Mouse (Mus musculus) neural tube, embryonic 12.5 days (tissue): ENCODE results near the gene Tmem177. TPM values are rescaled to one million over a fixed set of nuclear protein-coding genes. Genes with fewer than 3 reads are reported as not detected.

Source experiments
- ATAC-seq: fragments of 200-750 bp; cut with Nextera tagmentation; 2 replicates; pipeline ENCODE4 v1.8.0; 2017; ENCODE audit warnings: low read depth, mild to moderate bottlenecking, moderate TSS enrichment, moderate library complexity; ENCODE audit not compliant: low FRiP score
- H3K27ac ChIP-seq: fragments of 300-500 bp; sonication (generic); 2 replicates; pipeline ENCODE4 v1.5.1; 2016
- H3K27me3 ChIP-seq: fragments of 300-500 bp; sonication (generic); replicated peaks from 2 replicates; pipeline ENCODE4 v1.6.1; 2016; ENCODE audit warnings: mild to moderate bottlenecking
- H3K36me3 ChIP-seq: fragments of 300-500 bp; sonication (generic); 2 replicates; pipeline ENCODE4 v1.6.1; 2016; ENCODE audit warnings: mild to moderate bottlenecking
- H3K4me1 ChIP-seq: fragments of 300-500 bp; sonication (generic); 2 replicates; pipeline ENCODE4 v1.6.1; 2016
- H3K4me2 ChIP-seq: fragments of 300-500 bp; sonication (generic); replicated peaks from 2 replicates; pipeline ENCODE4 v1.6.1; 2016; ENCODE audit warnings: mild to moderate bottlenecking
- H3K4me3 ChIP-seq: fragments of 300-500 bp; sonication (generic); 2 replicates; pipeline ENCODE4 v1.5.1; 2016
- H3K9ac ChIP-seq: fragments of 300-500 bp; sonication (generic); 2 replicates; pipeline ENCODE4 v1.6.1; 2016; ENCODE audit warnings: mild to moderate bottlenecking
- H3K9me3 ChIP-seq: fragments of 300-500 bp; sonication (generic); 2 replicates; pipeline ENCODE4 v1.6.1; 2016; ENCODE audit warnings: mild to moderate bottlenecking
- WGBS: fragments of 180-500 bp; shearing (Covaris S2); methylation state at CpG from one replicate; pipeline ENCODE4 v1.1.7; 2016; 5-methylcytosine and 5-hydroxymethylcytosine counted together
- polyA plus RNA-seq: library from polyadenylated mRNA; unstranded; fragments of >200 nt; fragmentation: Nextera tagmentation; extraction: Ambion mirVana; gene quantifications from 2 replicates; pipeline ENCODE4 v1.2.1, GENCODE M21; 2016

Gene Tmem177
- 8.4 and 8.5 TPM in 2 replicates for polyA plus RNA-seq

DNA sequence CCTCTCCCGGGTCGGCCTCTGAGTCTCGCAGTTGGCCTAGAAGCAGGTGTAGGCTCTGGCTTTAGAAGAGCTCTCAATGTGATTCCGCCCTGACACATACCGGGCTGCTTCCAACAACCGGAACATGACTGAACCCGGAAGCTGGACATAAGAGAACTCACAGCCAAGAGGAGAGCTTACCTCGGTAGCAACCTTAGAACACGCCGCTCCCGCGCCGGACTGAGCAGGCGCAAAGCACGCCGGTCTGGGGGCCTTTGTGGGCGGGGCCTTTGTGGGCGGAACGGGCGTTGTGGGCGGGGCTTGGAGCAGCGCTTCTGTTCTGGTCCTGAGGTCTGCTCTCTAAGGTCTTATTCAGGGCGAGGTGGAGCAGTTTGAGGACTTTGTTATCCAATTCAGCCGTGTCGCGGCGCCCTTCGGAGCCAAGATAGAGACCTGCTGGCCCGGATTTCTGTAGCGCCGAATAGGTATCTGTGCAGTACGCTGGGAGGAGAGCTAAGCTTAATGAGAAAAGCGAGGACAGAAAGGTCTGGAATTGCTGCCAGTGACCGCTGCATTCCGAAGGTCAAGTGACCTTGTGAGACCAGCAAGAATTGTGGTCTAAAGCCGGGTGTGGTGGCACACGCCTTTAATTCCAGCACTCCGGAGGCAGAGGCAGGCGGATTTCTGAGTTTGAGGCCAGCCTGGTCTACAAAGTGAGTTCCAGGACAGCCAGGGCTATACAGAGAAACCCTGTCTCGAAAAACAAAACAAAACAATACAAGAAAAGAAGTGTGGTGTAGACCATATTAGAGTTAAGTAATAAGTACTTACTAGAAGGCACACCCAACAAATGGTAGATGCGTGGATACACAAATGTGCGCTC, at the start of gene Tmem177:
TSS of gene Tmem177 (minus strand) at position 256 of the 862 bp plus-strand sequence.
- WGBS = 12% methylated on average over 42 of the region's 42 CpGs
- peak; percentile 98 for ATAC-seq
- H3K9ac ChIP-seq = peak within 1 kb of the TSS; percentile 43; the same call in 1 of the 2 replicates
- no peak within 1 kb of the TSS for H3K27ac ChIP-seq
- H3K4me1 ChIP-seq = peaks cover 6% of the 10 kb centered on the region
- peaks cover 16% of the 10 kb centered on the region for H3K36me3 ChIP-seq
- no peaks in the 10 kb centered on the region for H3K9me3 ChIP-seq
- H3K4me3 ChIP-seq = peak within 1 kb of the TSS; percentile 46
- H3K4me2 ChIP-seq = peak within 1 kb of the TSS; percentile 59
- H3K27me3 ChIP-seq = no peaks in the 10 kb centered on the region

DNA sequence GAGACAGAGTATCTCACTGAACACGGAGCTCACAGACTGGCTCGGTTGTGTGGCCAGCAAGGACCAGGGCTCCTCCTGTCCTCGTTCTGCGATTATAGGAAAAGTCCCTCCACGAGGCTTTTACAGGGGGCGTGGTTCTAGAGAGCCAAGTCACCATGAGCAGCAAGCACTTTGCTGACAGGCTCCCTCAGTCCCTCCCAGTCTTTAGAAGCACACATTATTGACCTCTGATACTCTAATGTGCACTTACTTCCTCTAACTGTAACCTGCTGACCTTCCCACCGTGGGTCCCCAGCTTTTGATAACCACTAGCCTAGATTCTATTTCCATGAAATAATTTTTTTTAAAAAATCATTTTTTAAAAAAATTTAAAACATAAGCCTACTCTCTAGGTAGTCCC, 46.9 kb upstream of the Tmem177 start:
- WGBS = 64% methylated on average over 7 of the region's 7 CpGs
- Histone ChIP-seq H3K27me3 (no peaks in the 10 kb centered on the region), H3K27ac (no peak overlapping the region), H3K4me3 (no peak overlapping the region), H3K4me2 (no peak overlapping the region), H3K9ac (no peak overlapping the region), H3K4me1 (no peaks in the 10 kb centered on the region), H3K36me3 (no peaks in the 10 kb centered on the region), H3K9me3 (no peaks in the 10 kb centered on the region)
- ATAC-seq = no peak

DNA sequence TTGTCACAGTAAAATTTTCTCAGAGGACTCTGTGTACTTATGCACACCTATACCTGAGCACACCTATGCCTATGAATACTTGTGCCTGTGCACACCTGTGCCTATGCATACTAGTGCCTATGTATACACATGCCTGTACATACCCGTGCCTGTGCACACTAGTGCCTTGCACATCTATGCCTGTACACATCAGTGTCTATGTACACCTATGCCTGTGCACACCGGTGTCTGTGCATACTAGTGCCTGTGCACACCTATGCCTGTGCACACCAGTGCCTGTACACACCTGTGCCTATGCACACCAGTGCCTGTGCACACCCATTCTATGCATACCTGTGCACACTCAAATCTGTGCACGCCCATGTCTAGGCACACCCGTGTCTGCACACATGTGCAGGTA, 46.5 kb upstream of the Tmem177 start:
- Histone ChIP-seq H3K4me2 (no peak overlapping the region), H3K4me3 (no peak overlapping the region), H3K27ac (no peak overlapping the region), H3K4me1 (no peaks in the 10 kb centered on the region), H3K9me3 (no peaks in the 10 kb centered on the region), H3K36me3 (no peaks in the 10 kb centered on the region), H3K27me3 (no peaks in the 10 kb centered on the region), H3K9ac (no peak overlapping the region)
- ATAC-seq = no peak
- 89% methylated on average over 4 of the region's 4 CpGs for WGBS

DNA sequence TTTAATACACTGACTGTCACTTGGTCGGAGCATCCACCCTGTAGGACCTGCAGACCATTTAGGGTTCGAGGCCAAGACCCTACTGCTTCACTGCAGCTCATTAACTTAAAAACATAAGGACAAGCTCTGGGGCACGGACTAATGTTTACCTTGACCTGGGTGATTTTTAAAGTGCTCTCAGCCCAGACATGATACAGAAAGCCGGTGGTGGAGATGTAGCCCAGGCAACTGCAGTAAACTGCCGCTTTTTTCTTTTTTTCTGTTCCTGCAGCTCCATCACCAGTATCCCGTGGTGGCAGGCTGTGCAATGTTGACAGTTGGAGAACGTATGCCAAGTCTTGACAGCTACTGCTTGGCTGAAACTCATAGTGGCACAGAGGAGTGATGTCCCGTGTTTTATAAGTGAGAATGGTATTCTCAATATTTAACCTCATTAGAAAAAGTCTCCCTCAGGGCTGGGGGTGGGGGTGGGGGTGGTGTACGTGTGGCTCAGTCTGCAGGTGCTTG, 44.8 kb upstream of the Tmem177 start:
- no peak overlapping the region for H3K4me2 ChIP-seq
- no peak overlapping the region for H3K9ac ChIP-seq
- H3K27me3 ChIP-seq = no peaks in the 10 kb centered on the region
- ATAC-seq = no peak
- no peaks in the 10 kb centered on the region for H3K36me3 ChIP-seq
- whole genome bisulfite sequencing = 74% methylated on average over 9 of the region's 9 CpGs
- H3K4me3 ChIP-seq = no peak overlapping the region
- H3K4me1 ChIP-seq = no peaks in the 10 kb centered on the region
- H3K9me3 ChIP-seq = no peaks in the 10 kb centered on the region
- no peak overlapping the region for H3K27ac ChIP-seq

DNA sequence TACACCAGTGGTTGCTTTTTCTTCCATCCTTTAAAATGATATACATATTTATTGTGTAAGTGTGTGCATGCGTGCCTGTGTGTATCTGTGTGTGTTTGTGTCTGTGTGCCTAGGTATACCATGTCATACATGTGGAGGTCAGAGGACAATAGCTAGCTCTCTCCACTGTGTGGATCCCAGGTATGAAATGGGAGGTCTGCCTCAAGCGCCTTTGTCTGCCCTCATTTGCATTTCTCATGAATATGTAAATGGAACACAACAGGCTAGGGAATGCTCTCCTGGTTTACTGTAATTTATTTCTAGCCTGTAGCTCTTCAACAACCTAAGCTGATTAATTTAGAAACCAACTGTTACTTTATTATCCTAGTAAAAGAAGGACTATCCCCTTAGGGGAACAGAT, 41.7 kb upstream of the Tmem177 start:
- H3K27me3 ChIP-seq = no peaks in the 10 kb centered on the region
- no peaks in the 10 kb centered on the region for H3K4me1 ChIP-seq
- peak; percentile 58; the same call in 1 of the 2 replicates for ATAC-seq
- no peak overlapping the region for H3K9ac ChIP-seq
- no peaks in the 10 kb centered on the region for H3K36me3 ChIP-seq
- 60% methylated on average over 2 of the region's 2 CpGs for WGBS
- no peaks in the 10 kb centered on the region for H3K9me3 ChIP-seq
- H3K4me2 ChIP-seq = no peak overlapping the region
- no peak overlapping the region for H3K27ac ChIP-seq
- H3K4me3 ChIP-seq = no peak overlapping the region

DNA sequence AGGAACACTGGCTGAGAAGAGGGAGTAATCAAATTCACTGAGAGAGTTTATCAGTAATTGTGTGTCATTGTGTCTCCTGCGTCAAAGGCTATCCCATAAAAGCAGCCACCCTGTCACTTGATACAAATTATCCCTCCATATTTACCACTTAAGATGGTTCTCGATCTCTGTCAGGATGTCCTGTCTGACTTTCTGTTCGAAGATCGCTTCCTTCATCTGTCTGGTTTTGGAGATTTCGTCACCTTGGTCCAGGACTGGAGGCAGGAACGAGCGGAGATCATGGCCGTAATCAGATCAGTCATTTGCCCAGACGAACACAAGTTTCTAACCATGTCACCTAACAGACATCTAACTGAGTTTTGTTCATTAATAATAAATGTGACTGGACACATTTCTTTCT, 40.4 kb upstream of the Tmem177 start:
- no peak overlapping the region for H3K4me3 ChIP-seq
- no peaks in the 10 kb centered on the region for H3K9me3 ChIP-seq
- ATAC-seq = no peak
- H3K4me1 ChIP-seq = no peaks in the 10 kb centered on the region
- no peak overlapping the region for H3K4me2 ChIP-seq
- no peak overlapping the region for H3K9ac ChIP-seq
- H3K27me3 ChIP-seq = no peaks in the 10 kb centered on the region
- H3K36me3 ChIP-seq = no peaks in the 10 kb centered on the region
- H3K27ac ChIP-seq = no peak overlapping the region
- 87% methylated on average over 9 of the region's 9 CpGs for WGBS

DNA sequence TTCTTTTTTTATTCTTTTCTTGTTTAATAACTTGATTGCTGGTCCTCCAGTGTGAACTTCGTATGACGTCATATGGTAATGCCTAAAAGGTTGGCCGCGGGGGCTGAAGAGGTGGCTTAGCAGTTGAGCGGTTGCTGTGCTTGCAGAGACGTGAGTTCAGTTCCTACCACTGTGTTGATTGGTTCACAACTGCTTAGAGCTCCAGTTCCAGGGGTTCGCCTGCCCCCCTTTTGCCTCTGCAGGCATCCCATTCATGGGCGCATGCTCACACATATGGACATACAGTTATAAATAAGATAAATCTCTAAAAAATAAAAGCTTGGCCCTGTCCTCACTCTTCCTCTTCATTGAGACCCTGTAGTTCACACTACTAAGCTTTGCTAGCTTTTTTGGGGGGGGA, 37.1 kb upstream of the Tmem177 start:
- Histone ChIP-seq H3K4me2 (no peak overlapping the region), H3K9ac (no peak overlapping the region), H3K4me1 (no peaks in the 10 kb centered on the region), H3K36me3 (no peaks in the 10 kb centered on the region), H3K9me3 (no peaks in the 10 kb centered on the region), H3K4me3 (no peak overlapping the region), H3K27ac (no peak overlapping the region), H3K27me3 (no peaks in the 10 kb centered on the region)
- ATAC-seq = no peak
- WGBS = 95% methylated on average over 8 of the region's 8 CpGs

DNA sequence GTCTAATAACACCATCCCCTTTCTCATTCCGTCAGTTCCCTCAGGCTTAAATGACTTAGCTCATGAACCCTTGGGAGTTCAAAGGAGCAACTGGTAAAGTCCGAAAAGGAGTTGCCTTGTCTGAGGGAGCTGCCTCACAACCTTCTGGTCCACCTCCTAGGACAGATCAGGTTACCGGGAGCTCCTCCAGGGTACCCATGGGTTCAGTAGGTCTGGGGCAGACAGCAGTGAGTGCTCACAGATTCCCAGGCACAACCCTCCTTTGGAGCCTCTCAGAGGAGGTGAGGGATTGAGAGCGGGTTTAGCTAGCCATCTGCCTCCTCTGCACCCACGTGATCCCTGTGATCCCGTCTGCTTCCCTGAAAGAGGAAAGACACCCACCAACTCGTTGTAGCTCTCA, 23.9 kb upstream of the Tmem177 start:
- no peak for ATAC-seq
- Histone ChIP-seq H3K4me3 (no peak overlapping the region), H3K4me1 (no peaks in the 10 kb centered on the region), H3K9ac (no peak overlapping the region), H3K27me3 (no peaks in the 10 kb centered on the region), H3K9me3 (no peaks in the 10 kb centered on the region), H3K4me2 (no peak overlapping the region), H3K36me3 (no peaks in the 10 kb centered on the region), H3K27ac (no peak overlapping the region)
- WGBS = 37% methylated on average over 7 of the region's 7 CpGs

DNA sequence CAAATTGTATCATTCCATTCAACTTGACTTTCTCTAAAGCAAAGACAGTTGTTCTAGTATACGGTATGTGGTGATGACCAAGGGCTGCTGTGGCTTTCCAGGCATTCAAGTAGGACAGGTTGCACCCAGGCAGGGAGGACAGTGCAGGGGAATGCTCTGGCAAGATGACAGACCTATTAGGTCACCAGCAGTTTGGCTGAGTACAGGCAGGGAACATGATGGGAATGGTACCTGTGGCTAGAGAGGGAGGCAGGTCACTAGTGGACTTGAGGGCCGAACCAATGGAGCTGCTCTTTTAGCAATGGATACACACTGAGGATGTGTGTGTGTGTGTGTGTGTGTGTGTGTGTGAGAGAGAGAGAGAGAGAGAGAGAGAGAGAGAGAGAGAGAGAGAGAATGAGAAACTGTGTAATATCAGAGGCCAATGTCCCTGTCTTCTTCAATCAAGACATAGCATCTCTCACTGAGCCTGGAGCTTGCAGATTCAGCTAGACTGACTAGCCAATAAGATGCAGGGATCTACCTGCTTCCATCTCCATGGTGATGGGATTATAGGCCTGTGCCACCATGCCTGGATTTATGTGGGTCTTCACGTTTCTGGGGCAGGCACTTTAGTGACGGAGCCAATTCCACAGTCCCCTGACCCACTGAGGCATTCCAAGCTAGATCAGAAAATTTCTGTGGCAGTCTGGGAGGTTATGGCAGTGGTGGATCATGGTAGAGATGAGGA, 18.6 kb upstream of the Tmem177 start:
- no peaks in the 10 kb centered on the region for H3K4me1 ChIP-seq
- no peak overlapping the region for H3K4me3 ChIP-seq
- no peaks in the 10 kb centered on the region for H3K27me3 ChIP-seq
- H3K9ac ChIP-seq = no peak overlapping the region
- H3K9me3 ChIP-seq = no peaks in the 10 kb centered on the region
- H3K4me2 ChIP-seq = no peak overlapping the region
- H3K27ac ChIP-seq = no peak overlapping the region
- ATAC-seq = no peak
- WGBS = 75% methylated on average over 4 of the region's 4 CpGs
- no peaks in the 10 kb centered on the region for H3K36me3 ChIP-seq

DNA sequence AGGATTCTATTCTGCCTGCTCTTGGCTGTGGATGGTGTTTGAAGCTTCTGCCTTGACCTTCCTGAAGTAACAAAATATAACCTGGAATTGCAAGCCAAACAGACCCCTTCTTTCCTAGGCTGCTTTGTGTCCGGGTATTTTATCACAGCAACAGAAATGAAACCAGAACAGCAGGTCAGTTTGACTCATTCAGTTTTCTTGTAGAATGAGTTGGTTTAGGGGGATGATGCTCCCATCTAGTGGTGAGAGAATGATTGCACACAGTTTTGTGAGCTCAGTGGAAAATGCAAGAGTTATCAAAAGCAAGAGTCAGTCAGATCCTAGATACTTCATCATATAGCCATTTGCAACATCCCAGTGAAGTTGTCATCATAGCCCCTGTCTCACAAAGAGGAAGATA, 16.7 kb upstream of the Tmem177 start:
- WGBS = 79% methylated on average over 1 of the region's 1 CpGs
- no peaks in the 10 kb centered on the region for H3K27me3 ChIP-seq
- no peak for ATAC-seq
- no peaks in the 10 kb centered on the region for H3K36me3 ChIP-seq
- H3K27ac ChIP-seq = no peak overlapping the region
- H3K4me2 ChIP-seq = no peak overlapping the region
- no peak overlapping the region for H3K9ac ChIP-seq
- no peaks in the 10 kb centered on the region for H3K9me3 ChIP-seq
- H3K4me3 ChIP-seq = no peak overlapping the region
- no peaks in the 10 kb centered on the region for H3K4me1 ChIP-seq

DNA sequence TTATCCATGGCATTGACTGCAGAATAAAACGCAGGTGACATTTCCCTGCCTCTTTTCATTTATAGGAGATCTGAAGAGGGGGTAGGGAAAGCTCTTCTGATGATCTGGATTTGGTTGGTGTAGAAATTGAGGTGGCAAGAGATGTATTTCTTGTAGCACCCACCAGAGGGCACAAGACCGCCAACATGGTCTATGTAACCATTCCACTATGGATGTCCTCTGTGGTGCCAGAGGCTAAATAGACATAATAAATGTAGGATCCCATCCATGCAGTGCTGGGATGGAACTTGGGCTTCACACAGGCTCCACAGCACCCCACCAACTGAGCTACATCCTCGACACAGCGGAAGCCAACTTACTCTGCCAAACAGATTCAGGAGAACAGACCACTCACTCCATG, 6.3 kb upstream of the Tmem177 start:
- H3K4me2 ChIP-seq = no peak overlapping the region
- H3K9me3 ChIP-seq = no peaks in the 10 kb centered on the region
- no peaks in the 10 kb centered on the region for H3K4me1 ChIP-seq
- H3K4me3 ChIP-seq = no peak overlapping the region
- H3K27ac ChIP-seq = no peak overlapping the region
- ATAC-seq = no peak
- no peaks in the 10 kb centered on the region for H3K27me3 ChIP-seq
- no peak overlapping the region for H3K9ac ChIP-seq
- WGBS = 59% methylated on average over 4 of the region's 4 CpGs
- no peaks in the 10 kb centered on the region for H3K36me3 ChIP-seq

DNA sequence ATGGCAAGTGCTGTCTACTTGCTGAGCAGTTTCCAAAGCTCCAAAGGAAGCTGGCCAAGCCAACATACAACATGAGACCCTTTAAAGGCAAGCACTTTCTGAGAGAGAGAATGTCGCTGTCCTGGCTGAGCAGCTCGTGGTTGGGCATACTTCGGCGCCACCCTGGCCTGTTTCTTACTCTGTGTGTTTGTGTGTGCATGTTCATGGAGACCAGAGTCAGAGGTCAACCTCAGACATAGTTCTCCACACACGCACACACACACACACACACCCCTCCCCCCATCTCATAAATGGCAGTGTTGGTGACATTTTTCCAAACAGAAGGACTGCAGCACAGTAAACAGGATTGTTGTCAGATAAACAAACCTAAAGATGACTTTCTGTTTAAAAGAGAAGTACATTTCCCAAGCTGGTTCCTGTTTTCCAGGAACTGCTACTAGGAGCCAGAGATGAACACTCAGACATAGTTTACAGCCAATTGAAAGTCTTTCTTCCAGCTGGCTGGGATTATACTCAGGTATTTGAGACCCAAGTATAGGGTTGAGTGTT, 3.9 kb upstream of the Tmem177 start:
- Histone ChIP-seq H3K27ac (no peak overlapping the region), H3K4me2 (no peak overlapping the region), H3K9me3 (no peaks in the 10 kb centered on the region), H3K27me3 (no peaks in the 10 kb centered on the region), H3K36me3 (no peaks in the 10 kb centered on the region), H3K9ac (no peak overlapping the region), H3K4me1 (peaks cover 5% of the 10 kb centered on the region), H3K4me3 (no peak overlapping the region)
- 94% methylated on average over 5 of the region's 5 CpGs for WGBS
- ATAC-seq = no peak
